17 mouse cellular contexts compared by ENCODE assay signal in genomic region chr2:160746637-160747036, GRCm38 (mm10). TPM values are rescaled to one million over a fixed set of nuclear protein-coding genes. Genes with fewer than 3 reads are reported as not detected.
DNase-seq lines count a peak whose midpoint lies in the region; ATAC-seq and TF ChIP-seq lines count a peak whose summit lies in the region.
"Had no signal": no experiment of that assay in that cellular context is flagged by ENCODE, and none has a peak within 500 bp of the region (broad histone marks: within the 10 kb centered on the region; RNA-seq: fewer than 3 reads in every experiment).

No protein-coding gene starts in this region.

- H3K27me3 ChIP-seq in heart, adult 2 months (ENCODE audit: control insufficient read depth, insufficient read depth, low read length): no peaks in the 10 kb centered on the region
- H3K27me3 ChIP-seq in heart, embryonic 12.5 days (replicated peaks): no peaks in the 10 kb centered on the region
- H3K27me3 ChIP-seq in spleen, adult 2 months (ENCODE audit: control insufficient read depth, insufficient read depth, low read length): no peaks in the 10 kb centered on the region
- H3K27me3 ChIP-seq: forebrain, embryonic 13.5 days; midbrain, embryonic 13.5 days; Patski had no signal

- H3K9ac ChIP-seq in heart, adult 2 months (ENCODE audit: low read depth, low read length): no peak overlapping the region
- H3K9ac ChIP-seq in heart, embryonic 12.5 days: no peak overlapping the region
- H3K9ac ChIP-seq: forebrain, embryonic 13.5 days; midbrain, embryonic 13.5 days had no signal

- peaks cover 48% of the 10 kb centered on the region for H3K4me1 ChIP-seq in heart, adult 2 months (ENCODE audit: control insufficient read depth, insufficient read depth, low read length)
- peaks cover 49% of the 10 kb centered on the region for H3K4me1 ChIP-seq in heart, embryonic 12.5 days (replicated peaks)
- H3K4me1 ChIP-seq in spleen, adult 2 months (ENCODE audit: control insufficient read depth, insufficient read depth, insufficient read length): peaks cover 40% of the 10 kb centered on the region; the same call in 1 of the 2 replicates
- H3K4me1 ChIP-seq in brown adipose tissue, adult 24 weeks (ENCODE audit: control insufficient read depth, insufficient read depth, insufficient read length, low read length): peaks cover 47% of the 10 kb centered on the region
- H3K4me1 ChIP-seq in olfactory bulb, adult 2 months (ENCODE audit: control insufficient read depth, insufficient read depth, low read length): peaks cover 27% of the 10 kb centered on the region

- intact Hi-C loops in heart, adult 2 months (cut with DNase I): no loop called here

- WGBS in heart, adult 2 months: 92% methylated on average over 5 of the region's 5 CpGs
- WGBS in heart, embryonic 12.5 days: 90% methylated on average over 5 of the region's 5 CpGs
- 65% methylated on average over 5 of the region's 5 CpGs for WGBS in spleen, adult 2 months
- WGBS in olfactory bulb, adult 2 months: 67% methylated on average over 5 of the region's 5 CpGs

- H3K27ac ChIP-seq in heart, adult 2 months: peak overlapping the region; percentile 83
- no peak overlapping the region for H3K27ac ChIP-seq in heart, embryonic 12.5 days (ENCODE audit: poor library complexity, severe bottlenecking)
- H3K27ac ChIP-seq in spleen, adult 2 months (ENCODE audit: insufficient read depth, low read length): 0 out of 2 replicates have a peak overlapping the region, but pooled peaks have one; percentile 12
- peak overlapping the region; percentile 71 for H3K27ac ChIP-seq in brown adipose tissue, adult 24 weeks (replicated peaks; ENCODE audit: low read depth, low read length)
- peak overlapping the region; percentile 34; the same call in 1 of the 2 replicates for H3K27ac ChIP-seq in olfactory bulb, adult 2 months (ENCODE audit: insufficient read depth, low read depth, low read length)
- H3K27ac ChIP-seq: forebrain, embryonic 13.5 days; macrophage; midbrain, embryonic 13.5 days had no signal

- peaks cover 38% of the 10 kb centered on the region for H3K36me3 ChIP-seq in heart, adult 2 months (ENCODE audit: control insufficient read depth, insufficient read depth, low read length)
- peaks cover 52% of the 10 kb centered on the region for H3K36me3 ChIP-seq in heart, embryonic 12.5 days
- peaks cover 13% of the 10 kb centered on the region for H3K36me3 ChIP-seq in spleen, adult 2 months (ENCODE audit: control insufficient read depth, insufficient read depth, low read length)

- 0 out of 2 replicates have a peak, but pooled peaks cover 2% of the 10 kb centered on the region for H3K9me3 ChIP-seq in heart, embryonic 12.5 days (replicated peaks)
- H3K9me3 ChIP-seq: forebrain, embryonic 13.5 days; midbrain, embryonic 13.5 days had no signal

- TF ChIP-seq POLR2A in heart, adult 2 months (IDR thresholded peaks at IDR 0.05; ENCODE audit: insufficient read depth, low read depth, low read length): no peak
- TF ChIP-seq POLR2A in spleen, adult 2 months (IDR thresholded peaks at IDR 0.05; ENCODE audit: low read depth, low read length): no peak
- no peak for TF ChIP-seq POLR2A in olfactory bulb, adult 2 months (IDR thresholded peaks at IDR 0.05; ENCODE audit: insufficient read depth, low read depth, low read length)

- no peak for ATAC-seq in heart, embryonic 12.5 days (ENCODE audit: insufficient number of reproducible peaks, low FRiP score)
- ATAC-seq: forebrain, embryonic 13.5 days; intestine, embryonic 16.5 days; midbrain, embryonic 13.5 days; Patski had no signal

- no peak for DNase-seq in heart, adult 2 months
- no peak for DNase-seq in spleen, adult 2 months (ENCODE audit: low read depth in 1 of 2, low spot score in 2 of 2)
- DNase-seq in spleen, postnatal 14 days (ENCODE audit: low spot score in 2 of 2): no peak
- no peak for DNase-seq in kidney, postnatal 14 days
- no peak for DNase-seq in testis, postnatal 14 days (ENCODE audit: low spot score)
- DNase-seq: cerebellum, adult 9-11 months; kidney, postnatal 10 days; layer of hippocampus, adult 9-11 months; lung, adult 2 months had no signal

- TF ChIP-seq CTCF in heart, adult 2 months (IDR thresholded peaks at IDR 0.05): no peak
- no peak for TF ChIP-seq CTCF in spleen, adult 2 months (IDR thresholded peaks at IDR 0.05; ENCODE audit: extremely low read depth, insufficient read depth, insufficient read length, insufficient replicate concordance)
- no peak for TF ChIP-seq CTCF in olfactory bulb, adult 2 months (IDR thresholded peaks at IDR 0.05; ENCODE audit: insufficient read depth, low read depth, low read length)

- no peak overlapping the region for H3K4me2 ChIP-seq in heart, embryonic 12.5 days
- H3K4me2 ChIP-seq: forebrain, embryonic 13.5 days; midbrain, embryonic 13.5 days had no signal

- TF ChIP-seq EP300 in heart, adult 2 months (IDR thresholded peaks at IDR 0.05; ENCODE audit: insufficient read depth, low read depth, low read length): no peak

- H3K79me2 ChIP-seq in heart, adult 2 months (replicated peaks; ENCODE audit: control insufficient read depth, insufficient read depth, low read length): peaks cover 15% of the 10 kb centered on the region

- H3K4me3 ChIP-seq in heart, adult 2 months: no peak overlapping the region
- H3K4me3 ChIP-seq in heart, embryonic 12.5 days: no peak overlapping the region
- no peak overlapping the region for H3K4me3 ChIP-seq in spleen, adult 2 months (ENCODE audit: extremely low read depth, insufficient read depth, insufficient read length)
- no peak overlapping the region for H3K4me3 ChIP-seq in brown adipose tissue, adult 24 weeks (ENCODE audit: insufficient read depth, low read depth, low read length)
- H3K4me3 ChIP-seq in olfactory bulb, adult 2 months (ENCODE audit: insufficient read depth, low read depth, low read length): no peak overlapping the region
- H3K4me3 ChIP-seq: forebrain, embryonic 13.5 days; midbrain, embryonic 13.5 days had no signal

RNA-seq across cellular contexts. Expression of gene Plcg1, which starts 15.5 kb away (rescaled TPM):
- 10 to 100 TPM; 56.4 to 67.2 TPM for total RNA-seq in heart, adult 2 months (2021)
- 45.8 and 66.5 TPM in 2 replicates for polyA plus RNA-seq in heart, adult 2 months (2012; rRNA removed)
- 47.4 TPM in 2 replicates for polyA plus RNA-seq in heart, embryonic 12.5 days (2016; fragmentation: Nextera tagmentation; extraction: Ambion mirVana)
- polyA plus RNA-seq in spleen, adult 2 months (2012; rRNA removed): 40.6 and 53.7 TPM in 2 replicates
- 18.2 TPM in 2 replicates for polyA plus RNA-seq in brown adipose tissue, adult 24 weeks (2012; ENCODE audit: insufficient read depth, insufficient read length, missing spikeins)
- 89.7 and 164 TPM in 2 replicates for polyA plus RNA-seq in olfactory bulb, adult 2 months (2012; ENCODE audit: insufficient read depth, insufficient read length, low replicate concordance, missing spikeins)
